47 mouse cellular contexts compared by ENCODE assay signal in the genomic region with DNA sequence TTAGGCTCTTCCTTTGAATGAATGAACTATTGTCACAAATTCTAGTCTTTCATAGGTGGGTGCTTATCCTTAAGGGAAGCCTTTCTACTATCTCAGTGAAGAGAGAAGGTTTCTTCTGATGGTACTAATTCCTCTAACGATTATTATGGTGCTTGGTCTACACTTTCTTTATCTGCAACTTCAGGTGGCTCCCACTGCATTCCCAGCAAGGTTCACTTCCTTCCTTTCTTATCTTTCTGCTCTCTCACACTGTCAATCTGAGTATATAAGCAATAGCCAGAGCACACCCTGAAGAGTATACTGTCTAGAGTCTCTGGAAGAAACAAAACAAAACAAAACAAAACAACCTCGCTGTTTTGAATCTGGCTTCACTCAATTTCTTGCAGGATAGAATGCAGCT. TPM values are rescaled to one million over a fixed set of nuclear protein-coding genes. Genes with fewer than 3 reads are reported as not detected.
"Had no signal": no experiment of that assay in that cellular context is flagged by ENCODE, and none has a peak within 500 bp of the region (broad histone marks: within the 10 kb centered on the region; RNA-seq: fewer than 3 reads in every experiment).

No protein-coding gene starts in this region.

- H3K27me3 ChIP-seq: heart, embryonic 12.5 days; heart, embryonic 13.5 days; heart, embryonic 15.5 days; hindbrain, embryonic 12.5 days; hindbrain, embryonic 13.5 days; hindbrain, embryonic 15.5 days; intestine, embryonic 15.5 days; kidney, embryonic 15.5 days had no signal

- H3K4me1 ChIP-seq: heart, embryonic 10.5 days; heart, embryonic 12.5 days; heart, embryonic 15.5 days; hindbrain, embryonic 10.5 days; hindbrain, embryonic 12.5 days; hindbrain, embryonic 13.5 days; hindbrain, embryonic 15.5 days; intestine, embryonic 15.5 days; kidney, embryonic 15.5 days had no signal

- H3K9ac ChIP-seq: heart, embryonic 12.5 days; heart, embryonic 13.5 days; heart, embryonic 15.5 days; hindbrain, embryonic 12.5 days; hindbrain, embryonic 13.5 days; hindbrain, embryonic 14.5 days; hindbrain, embryonic 15.5 days; intestine, embryonic 15.5 days; kidney, embryonic 15.5 days had no signal

- DNase-seq: heart, postnatal 10 days; heart, postnatal 14 days; heart, postnatal 36 days; heart, postnatal 4 days; kidney, adult 11 months; kidney, adult 18-20 months; kidney, adult 2 months; kidney, adult 8-10 months; kidney, adult 9 months; kidney, postnatal 10 days; kidney, postnatal 14 days; kidney, postnatal 25 days; kidney, postnatal 36 days; kidney, postnatal 4 days; layer of hippocampus, adult 9-11 months; layer of hippocampus, postnatal 36 days had no signal

- H3K4me3 ChIP-seq: heart, embryonic 10.5 days; heart, embryonic 12.5 days; heart, embryonic 13.5 days; heart, embryonic 15.5 days; hindbrain, embryonic 10.5 days; hindbrain, embryonic 12.5 days; hindbrain, embryonic 13.5 days; hindbrain, embryonic 15.5 days; intestine, embryonic 15.5 days; kidney, embryonic 15.5 days; layer of hippocampus, adult 2 months had no signal

- H3K27ac ChIP-seq: heart, embryonic 10.5 days; heart, embryonic 13.5 days; heart, embryonic 15.5 days; hindbrain, embryonic 10.5 days; hindbrain, embryonic 12.5 days; hindbrain, embryonic 13.5 days; hindbrain, embryonic 14.5 days; hindbrain, embryonic 15.5 days; hindbrain, postnatal 0 days; intestine, embryonic 15.5 days; kidney, embryonic 15.5 days; kidney, postnatal 0 days; layer of hippocampus, adult 2 months had no signal

- H3K9me3 ChIP-seq: heart, embryonic 10.5 days; heart, embryonic 15.5 days; hindbrain, embryonic 13.5 days; hindbrain, embryonic 15.5 days; intestine, embryonic 15.5 days had no signal

RNA-seq across cellular contexts. Expression of gene Slc22a13, which starts 10.8 kb away (rescaled TPM):
- total RNA-seq: heart, postnatal 10 days; heart, postnatal 14 days; heart, postnatal 25 days; heart, postnatal 36 days; heart, postnatal 4 days; hematopoietic stem cell, adult 5-6 weeks; hindbrain, postnatal 0 days; layer of hippocampus, adult 18-20 months; layer of hippocampus, adult 2 months; layer of hippocampus, adult 8-10 months; layer of hippocampus, postnatal 10 days; layer of hippocampus, postnatal 25 days; left cerebral cortex, adult 18-20 months had no signal
- polyA plus RNA-seq: heart, embryonic 10.5 days; heart, embryonic 11.5 days; heart, embryonic 12.5 days; heart, embryonic 13.5 days; heart, embryonic 14.5 days; heart, embryonic 15.5 days; heart, embryonic 16.5 days; heart, postnatal 0 days; hindbrain, embryonic 10.5 days; hindbrain, embryonic 11.5 days; hindbrain, embryonic 13.5 days; hindbrain, embryonic 14.5 days; hindbrain, embryonic 15.5 days; hindbrain, embryonic 16.5 days; hindbrain, postnatal 0 days; inflammation-experienced regulatory T-cells, adult 6 months; intestine, embryonic 14.5 days; intestine, embryonic 15.5 days; intestine, embryonic 16.5 days; intestine, postnatal 0 days had no signal
